Mouse (Mus musculus): ENCODE results near the gene Ntan1. TPM values are rescaled to one million over a fixed set of nuclear protein-coding genes. Genes with fewer than 3 reads are reported as not detected.
"Not testable (repeated sequence)": the region's sequence is repeated elsewhere in the genome, so short reads cannot be mapped to it uniquely, and the experiment has no call there.

Gene Ntan1
- total RNA-seq (2021), result 10 to 100 TPM; 40.2 to 43.4 TPM
- long read RNA-seq, experiment 1, transcript Ntan1-201 (10 exons, 1,175 nt), result minor isoform, 10 of 59 reads
- long read RNA-seq, experiment 1, transcript Ntan1-205 (9 exons, 1,014 nt), result major isoform, 11 of 59 reads
- long read RNA-seq, experiment 1, partial matches to known transcripts, result 1 of 59 reads
- long read RNA-seq, experiment 1, other reads (novel, unspliced or antisense), result 36 of 59 reads
- long read RNA-seq, experiment 2, transcript Ntan1-201 (10 exons, 1,175 nt), result major isoform, 11 of 46 reads
- long read RNA-seq, experiment 2, transcript Ntan1-205 (9 exons, 1,014 nt), result minor isoform, 10 of 46 reads
- long read RNA-seq, experiment 2, partial matches to known transcripts, result 0 of 46 reads
- long read RNA-seq, experiment 2, other reads (novel, unspliced or antisense), result 25 of 46 reads

DNA sequence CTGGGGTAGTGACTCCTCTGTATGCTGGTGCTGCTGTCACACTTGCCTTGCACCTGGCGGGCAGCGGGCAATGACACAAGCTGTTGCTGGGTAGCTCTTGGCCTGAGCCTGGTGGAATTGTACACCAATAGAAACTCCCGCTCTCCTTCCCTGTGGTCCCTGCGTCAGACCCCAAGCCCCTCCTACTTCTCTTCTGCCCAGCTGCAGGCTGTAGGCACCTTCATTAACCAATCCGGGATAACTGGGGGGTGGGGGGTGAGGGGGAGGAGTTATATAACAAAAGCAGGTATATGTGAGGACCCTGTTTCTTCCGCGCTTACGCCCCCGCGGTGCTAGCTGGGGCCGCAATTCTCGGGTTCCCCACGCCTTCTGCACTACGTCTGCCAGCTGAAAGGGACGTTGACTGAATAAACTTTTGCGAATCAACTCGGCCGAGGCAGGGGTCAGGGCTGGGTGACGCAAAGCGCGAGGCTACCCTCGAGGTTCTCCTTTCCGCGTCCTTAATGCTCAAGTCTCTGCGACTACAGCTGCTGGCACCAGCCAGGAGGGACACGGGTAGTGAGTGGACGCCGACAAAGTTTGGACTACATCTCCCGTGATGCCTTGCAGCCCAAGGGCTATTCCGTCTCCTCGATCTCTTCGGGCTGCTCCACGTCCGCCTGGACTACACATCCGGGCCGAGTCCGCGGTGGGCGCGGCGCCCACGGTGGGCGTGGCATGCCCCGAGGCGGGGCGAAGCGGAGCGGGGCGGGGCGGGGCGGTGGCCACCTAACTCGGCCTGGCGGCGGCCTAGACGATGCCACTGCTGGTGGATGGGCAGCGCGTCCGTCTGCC is at the start of gene Ntan1:
Gene Ntan1 (plus strand): TSS at position 286 of the 834 bp plus-strand sequence.
- peak; percentile 97 for DNase-seq (ENCODE audit: low spot score)

DNA sequence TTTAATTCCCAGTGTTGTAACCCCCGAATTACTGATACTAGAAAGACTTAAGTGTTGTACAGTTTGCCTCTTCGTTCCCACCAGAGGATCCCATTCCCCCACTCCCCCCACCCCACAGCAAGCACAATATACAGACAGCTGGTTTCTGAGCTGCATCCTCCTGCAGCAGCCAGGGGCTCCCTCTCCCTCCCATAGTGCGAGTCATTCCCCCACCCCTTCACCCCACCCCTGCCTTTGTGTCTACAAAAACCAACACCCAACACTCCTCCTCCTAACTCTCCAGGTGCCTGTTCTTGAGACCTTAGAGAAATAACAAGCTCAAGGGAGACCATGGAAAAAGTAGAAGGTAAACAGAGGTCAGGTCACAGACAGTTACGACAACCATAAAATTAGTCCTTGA is 47.0 kb upstream of the Ntan1 start:
- DNase-seq (ENCODE audit: low spot score), result not testable (repeated sequence)

DNA sequence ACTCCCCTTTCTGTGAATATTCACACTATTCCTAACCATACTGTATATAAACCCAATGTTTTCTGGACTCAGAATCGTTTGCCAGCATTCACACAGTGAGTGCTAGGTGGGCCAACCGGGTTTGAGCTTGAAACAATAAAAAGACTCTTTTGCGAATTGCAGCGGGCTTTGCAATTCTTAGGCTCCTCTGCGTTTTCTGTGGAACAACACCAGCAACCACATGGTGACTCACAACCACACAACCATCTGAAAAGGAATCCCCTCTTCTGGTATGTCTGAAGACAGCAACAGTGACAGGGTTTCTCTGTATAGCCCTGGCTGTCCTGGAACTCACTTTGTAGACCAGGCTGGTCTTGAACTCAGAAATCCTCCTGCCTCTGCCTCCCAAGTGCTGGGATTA is 46.6 kb upstream of the Ntan1 start:
- not testable (repeated sequence) for DNase-seq (ENCODE audit: low spot score)

DNA sequence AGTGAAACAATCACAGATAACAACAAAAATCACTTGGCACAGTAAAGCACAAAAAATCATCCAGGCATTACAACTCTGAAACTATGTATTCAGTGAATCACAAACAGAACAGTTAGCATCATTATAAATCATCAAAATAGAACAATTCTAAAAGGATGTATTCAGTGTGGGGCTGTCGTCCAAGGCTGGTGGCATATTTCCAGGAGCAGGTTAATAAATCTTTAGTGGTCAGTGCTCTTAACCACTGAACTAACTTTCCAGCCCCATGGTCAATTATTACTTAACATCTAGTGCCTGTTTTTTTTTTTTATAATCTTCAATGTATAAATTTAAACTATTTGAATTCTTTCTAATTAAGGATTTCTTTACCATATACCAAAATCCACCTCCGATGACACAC is 44.6 kb upstream of the Ntan1 start:
- DNase-seq (ENCODE audit: low spot score), result not testable (repeated sequence)

DNA sequence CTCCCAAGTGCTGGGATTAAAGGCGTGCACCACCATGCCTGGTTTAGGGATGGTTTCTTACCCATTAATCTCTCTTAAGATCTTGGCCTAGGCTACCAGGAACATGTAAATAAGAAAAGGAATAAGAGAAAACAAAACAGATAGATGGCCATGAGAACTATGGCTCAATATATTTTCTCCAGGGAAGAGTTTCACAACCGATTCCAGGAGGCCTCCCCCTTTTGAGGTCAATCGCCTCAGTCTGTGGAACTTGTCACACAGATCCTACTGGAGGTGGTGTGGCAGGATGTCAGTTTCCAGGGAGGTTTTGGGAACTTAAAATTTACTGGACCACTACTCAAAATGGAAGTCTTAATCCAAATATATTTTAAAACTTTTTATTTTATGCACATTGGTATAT is 44.0 kb upstream of the Ntan1 start:
- DNase-seq (ENCODE audit: low spot score), result not testable (repeated sequence)

DNA sequence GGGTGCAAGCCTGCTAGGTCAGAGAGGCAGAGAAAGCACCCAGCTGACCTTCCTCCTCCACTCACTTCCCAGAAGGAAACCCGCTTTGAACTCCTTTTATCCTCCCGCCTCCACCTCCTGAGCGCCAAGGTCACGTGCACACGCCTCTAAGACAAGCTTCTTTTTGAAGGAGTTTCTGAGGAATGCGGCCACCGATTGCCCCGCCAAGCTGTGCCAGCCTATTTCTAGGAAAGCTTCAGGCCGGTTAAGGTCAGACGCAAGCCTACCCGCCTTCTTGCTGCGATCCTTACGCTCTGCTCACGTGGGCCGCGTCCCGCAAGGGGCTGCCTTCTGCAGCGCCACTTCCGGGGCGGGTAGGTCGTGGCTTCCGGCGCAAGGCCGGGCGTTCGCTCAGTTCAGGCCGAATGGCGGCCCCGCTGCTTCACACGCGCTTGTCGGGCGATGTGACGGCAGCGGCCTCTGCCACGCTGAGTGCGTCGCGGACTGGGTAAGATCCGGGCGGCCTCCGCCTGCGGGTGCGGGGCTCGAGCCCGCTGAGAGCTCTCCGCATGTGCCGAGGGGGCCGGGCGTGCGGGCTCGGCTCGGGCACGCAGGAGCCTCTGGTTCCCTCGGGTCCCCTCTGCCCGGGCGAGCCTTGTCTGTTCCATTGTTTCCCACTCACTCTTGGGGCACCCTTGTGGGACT is 38.1 kb upstream of the Ntan1 start, which contains the start of gene Rrn3:
Gene Rrn3 (plus strand): TSS at position 356 of the 684 bp plus-strand sequence.
- peak; percentile 88 for DNase-seq (ENCODE audit: low spot score)

DNA sequence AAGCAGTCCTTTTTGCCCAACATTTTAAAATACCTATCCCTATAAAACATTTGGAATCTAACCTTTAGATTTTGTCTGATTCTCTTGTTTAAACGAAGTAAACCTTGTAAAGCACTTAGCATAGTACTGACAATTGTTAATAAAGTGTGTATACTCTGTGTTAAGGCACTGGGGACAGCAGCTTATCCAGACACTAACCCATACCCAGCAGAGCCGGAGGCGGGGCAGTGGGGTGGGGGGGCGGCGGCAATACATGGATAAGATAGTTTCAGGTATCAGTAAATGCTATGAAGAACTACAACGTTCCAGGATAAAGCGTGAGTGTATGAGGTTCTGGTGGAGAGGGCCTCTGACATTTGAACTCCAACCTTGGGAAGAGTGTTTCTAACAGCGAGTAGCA is 37.4 kb upstream of the Ntan1 start:
- no peak for DNase-seq (ENCODE audit: low spot score)

DNA sequence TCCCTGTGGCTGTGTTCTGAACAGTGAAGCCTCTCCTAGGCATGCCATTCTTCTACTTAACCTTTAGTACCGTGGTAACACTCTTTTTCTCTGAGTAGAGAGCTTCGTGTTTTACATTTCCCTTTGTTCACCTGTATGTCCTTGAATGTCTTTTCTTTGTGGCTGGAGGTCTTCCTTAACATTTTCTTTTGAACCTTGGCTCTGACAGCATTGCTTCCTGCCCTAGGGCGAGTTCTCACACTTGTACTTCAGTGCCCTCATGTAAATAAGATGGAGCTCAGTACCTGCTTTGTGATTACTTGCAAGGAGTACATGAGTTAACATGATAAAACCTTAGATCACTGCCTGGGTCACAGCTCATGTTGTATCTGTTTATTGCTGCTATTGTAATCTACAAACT is 32.7 kb upstream of the Ntan1 start:
- no peak for DNase-seq (ENCODE audit: low spot score)

DNA sequence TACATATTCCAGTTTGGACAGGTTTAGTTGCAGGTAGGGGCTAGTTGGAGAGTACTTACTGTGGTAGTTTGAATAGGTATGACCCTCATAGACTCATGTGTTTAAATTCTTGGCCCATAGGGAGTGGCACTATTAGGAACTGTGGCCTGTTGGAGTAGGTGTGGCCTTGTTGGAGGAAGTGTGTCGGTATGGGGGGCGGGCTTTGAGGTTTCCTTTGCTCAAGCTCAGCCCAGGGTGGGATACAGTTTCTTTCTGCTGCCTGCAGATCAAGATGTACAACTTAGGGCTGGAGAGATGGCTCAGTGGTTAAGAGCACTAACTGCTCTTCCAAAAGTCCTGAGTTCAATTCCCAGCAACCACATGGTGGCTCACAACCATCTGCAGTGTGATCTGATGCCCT is 25.2 kb upstream of the Ntan1 start:
- DNase-seq (ENCODE audit: low spot score), result not testable (repeated sequence)

DNA sequence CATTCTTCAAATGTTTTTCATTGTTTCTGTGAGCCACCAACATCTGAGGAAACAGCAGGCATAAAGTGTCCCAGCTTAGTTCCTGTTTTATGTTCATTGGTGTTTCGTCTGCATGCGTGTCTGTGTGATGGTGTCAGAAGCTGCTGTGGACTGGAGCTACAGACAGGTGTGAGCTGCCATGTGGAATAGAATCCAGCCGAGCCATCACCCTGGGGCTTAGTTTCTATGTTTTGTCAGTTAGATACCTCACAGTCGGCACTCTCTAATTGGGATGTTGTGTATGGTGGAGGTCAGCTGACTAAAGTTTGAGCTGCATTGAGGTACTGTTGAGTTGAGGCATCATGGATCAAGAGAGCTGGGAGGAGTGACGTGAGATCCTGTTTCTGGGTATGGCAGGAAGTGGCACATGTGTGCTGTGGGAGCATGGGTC is 21.9 kb upstream of the Ntan1 start:
- DNase-seq (ENCODE audit: low spot score), result no peak

DNA sequence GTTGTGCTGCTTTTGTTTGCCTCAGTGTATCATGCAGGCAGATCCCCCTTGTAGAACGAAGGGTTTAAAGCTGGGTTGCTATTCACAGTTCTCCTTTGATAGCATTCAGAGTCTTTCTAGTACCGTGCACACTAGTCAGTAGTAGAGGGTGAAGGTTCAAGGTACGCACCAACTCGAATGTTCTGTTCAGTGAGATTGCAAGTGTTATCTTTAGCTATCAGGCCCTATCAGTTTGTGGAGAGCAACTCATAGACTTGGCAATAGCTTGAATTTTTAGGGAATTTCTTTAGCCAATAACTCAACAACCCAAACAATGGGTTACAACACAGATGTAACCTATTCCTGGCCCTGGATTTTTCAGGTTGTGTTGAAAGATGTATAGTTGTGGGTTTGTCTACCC is 17.4 kb upstream of the Ntan1 start:
- no peak for DNase-seq (ENCODE audit: low spot score)

DNA sequence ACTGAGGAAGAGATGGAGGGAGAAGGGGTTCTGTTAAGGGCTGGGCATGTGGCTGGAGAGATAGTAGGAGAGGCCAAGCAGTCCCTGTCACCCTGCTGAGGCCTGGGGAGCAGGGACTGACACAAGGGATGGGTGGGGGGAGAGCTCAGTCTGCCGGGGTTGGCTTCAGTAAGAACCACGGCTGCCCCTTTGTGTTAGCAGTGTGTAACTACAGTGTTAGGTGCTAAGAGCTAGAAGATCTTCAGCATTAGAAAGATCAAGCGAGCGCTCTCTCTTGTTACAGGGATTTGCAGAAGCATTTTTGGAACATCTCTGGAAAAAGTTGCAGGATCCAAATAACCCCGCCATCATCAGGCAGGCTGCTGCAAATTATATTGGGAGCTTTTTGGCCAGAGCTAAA is 14.0 kb upstream of the Ntan1 start:
- no peak for DNase-seq (ENCODE audit: low spot score)

DNA sequence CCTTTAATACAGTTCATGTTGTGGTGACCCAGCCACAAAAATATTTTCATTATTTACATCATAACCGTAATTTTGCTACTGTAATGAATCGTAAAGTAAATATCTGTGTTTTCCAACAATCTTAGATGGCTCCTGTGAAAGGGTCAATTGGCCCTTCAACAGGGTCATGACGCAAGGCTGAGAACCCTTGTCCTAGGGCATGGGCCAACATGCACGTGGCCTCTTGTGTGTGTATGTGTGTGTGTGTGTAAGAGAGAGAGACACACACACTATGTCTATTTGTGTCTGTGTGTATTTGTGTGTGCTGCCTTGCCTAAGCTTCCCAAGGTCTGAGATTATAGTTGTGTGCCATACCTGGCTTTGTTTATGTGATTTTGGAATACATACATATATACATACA is 11.0 kb upstream of the Ntan1 start:
- DNase-seq (ENCODE audit: low spot score), result no peak

DNA sequence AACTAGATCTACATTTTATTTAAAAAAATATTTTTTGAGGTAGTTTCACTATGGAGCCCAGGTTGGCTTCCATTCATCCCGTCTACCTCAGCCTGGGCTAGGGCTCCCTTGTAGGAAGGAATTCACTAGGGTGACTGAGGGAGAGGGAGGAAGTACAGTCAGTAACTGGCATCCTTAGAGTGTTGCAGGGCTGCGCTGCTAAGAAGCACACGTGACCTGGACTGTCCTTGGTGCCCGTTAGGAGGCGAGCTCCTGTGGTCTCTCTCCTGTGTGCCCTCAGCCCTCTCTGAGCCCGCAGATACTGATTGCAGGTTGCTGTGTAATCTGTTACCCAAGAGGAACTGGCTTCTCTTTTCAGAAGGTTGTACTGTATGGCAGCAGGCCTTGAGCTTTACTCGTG is 10.2 kb upstream of the Ntan1 start:
- no peak for DNase-seq (ENCODE audit: low spot score)

DNA sequence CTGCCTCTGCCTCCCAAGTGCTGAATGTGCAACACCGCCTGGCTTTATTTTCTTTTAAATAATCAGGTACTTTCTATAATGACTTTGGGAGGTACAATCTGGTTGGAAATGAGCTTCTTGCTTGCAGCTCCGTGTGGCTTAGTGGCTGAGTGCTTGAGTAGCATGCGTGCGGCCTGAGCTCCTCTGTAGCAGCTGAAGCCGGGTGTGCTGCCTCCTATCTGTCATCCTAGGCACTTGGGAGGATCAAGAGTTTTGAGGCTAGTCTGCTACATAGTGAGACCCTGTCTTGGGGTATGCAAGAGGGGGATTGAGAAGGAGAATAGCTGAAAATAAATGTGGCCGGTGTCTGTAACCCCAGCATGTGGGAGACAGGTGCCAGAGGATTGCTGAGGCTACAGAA is 6.5 kb upstream of the Ntan1 start:
- no peak for DNase-seq (ENCODE audit: low spot score)

DNA sequence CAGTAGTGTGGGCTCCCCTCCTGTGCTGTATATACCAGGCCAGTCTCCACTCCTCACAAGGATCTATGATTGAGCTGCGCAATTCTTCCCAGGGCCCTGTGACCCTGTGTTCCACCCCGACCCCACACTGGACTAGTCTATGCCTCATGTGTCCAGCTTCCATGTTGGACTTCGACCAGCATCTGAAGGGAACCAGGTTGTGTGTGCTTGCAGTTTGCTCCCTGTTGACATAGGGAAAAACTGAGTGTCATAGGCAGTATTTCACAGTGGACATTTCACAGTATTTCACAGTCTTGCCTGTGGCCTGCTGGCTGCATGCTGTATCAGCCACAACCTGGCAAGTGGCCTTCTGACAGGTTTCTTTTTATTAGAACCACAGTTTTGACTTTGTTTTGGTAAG is 5.4 kb upstream of the Ntan1 start:
- DNase-seq (ENCODE audit: low spot score), result no peak

DNA sequence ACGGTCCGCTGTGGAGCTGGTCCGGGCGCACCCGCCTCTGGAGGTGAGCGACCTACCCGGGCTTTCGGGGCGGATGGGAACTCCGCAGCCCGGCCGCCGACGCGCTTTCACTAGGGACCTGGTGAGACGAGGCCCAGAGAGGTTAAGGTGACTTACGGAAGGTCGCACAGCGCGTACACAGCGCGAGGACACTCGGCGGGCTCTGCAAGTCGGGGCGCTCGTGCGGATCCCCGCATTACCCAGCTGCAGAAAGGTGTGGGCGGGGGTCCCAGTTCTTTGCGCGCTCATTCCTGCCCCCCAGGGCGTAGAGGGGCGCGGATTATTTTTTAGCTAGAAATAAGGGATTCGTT is 724 bp downstream of the Ntan1 start:
- DNase-seq (ENCODE audit: low spot score), result no peak

DNA sequence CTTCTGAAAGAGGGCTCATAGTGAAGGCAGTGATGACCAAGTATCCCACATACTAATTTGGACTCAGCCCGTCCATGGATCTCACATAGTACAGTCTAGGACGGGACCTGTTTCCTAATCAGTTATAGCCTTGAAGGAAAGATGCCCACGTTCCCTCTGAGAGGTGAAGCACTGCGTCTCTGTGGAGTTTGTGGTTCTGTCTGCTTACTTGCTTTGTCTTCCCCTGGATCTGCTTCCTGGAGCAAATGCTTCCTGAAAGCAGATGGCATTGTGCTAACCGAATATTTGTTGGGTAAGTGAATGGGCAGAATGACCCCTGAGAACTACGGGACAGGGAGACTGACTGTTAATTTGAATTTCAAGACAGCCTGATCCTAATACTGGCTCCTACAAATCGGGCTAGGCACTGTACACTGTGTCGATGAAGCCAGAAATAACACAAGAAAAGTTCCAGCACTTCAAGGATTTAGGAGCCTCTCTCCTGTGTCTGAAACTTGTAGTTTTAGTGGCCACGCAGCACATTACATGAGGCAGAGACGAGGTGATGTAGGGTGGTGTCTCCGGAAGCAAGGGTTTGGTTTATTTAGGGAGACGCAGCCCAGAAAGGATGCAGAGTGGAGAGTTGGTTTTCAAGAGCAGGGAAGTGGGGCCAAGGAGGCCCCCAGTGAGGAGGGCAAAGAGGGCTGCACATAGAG is 1.3 kb downstream of the Ntan1 start:
- no peak for DNase-seq (ENCODE audit: low spot score)

DNA sequence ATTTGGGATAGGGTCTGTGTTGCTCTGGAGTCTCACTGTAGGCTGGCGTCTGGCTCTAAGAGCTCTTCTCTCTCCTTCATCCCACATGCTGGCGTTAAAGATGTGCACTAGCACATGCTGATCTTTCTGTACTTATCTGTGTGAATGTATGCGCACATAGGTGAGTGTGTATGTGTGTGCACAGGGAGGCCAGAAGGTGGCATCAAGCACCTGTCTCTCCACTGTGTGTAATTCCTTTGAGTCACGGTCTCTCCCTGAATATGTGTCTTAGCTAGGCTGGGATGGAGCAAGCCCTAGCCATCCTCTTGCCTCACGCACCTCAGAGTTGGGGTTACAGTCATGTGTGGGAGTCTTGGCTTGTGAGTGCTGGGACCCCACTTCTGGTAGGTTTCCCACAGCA is 2.1 kb downstream of the Ntan1 start:
- no peak for DNase-seq (ENCODE audit: low spot score)

DNA sequence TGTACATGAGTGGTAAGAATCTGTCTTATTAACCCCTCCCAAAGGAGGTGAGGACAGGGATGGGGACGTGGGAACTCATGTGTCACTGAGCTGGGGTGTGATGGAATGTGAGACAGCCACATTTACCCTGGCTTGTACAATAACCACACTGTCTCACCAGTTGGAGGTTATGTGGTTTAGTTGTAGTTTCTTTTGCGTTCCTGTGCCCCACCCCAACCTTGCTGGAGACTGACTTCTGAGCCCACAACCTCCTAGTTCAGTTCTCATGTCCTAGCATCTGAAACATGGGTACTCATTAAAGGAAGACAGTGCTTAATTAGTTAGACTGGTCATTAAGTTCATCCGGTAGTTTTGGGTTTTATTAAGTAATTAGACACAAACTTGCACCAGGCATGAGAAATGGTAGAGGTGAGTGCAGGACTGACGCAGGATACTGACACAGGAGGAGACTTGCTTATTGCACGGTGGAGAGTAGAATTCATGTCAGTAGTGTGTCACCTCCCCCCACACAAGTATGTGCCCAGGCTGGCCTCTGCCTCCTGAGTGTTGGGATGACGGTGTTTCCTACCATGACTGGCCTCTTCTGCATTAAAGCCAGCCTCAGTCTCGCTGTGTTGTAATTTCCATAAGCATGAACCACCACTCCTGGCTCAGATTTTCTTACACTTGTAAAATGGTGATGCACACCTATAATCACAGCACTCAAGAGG is 7.3 kb downstream of the Ntan1 start:
- no peak for DNase-seq (ENCODE audit: low spot score)

DNA sequence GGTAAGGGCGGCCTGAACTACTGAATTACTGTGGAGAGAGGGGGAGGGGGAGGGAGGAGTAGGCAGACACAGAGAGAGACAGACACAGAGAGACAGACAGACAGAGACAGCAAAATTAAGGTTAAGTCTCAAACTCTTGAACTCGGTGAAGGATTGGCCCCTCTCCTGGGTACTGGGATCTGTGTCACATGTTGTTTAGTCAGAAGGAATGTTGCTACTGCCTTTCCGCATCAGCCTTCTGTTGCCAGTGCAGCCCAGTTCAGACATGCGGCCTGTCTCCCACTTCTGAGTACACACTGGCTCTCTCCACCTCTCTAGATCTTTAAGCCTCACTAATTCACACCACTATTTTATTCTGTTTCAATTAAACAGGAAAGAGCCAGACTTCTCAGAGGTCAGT is 7.9 kb downstream of the Ntan1 start:
- DNase-seq (ENCODE audit: low spot score), result no peak

Data from gastrocnemius, adult 18-20 months (tissue).